ENCODE assay signal across 24 mouse cellular contexts in the genomic region with DNA sequence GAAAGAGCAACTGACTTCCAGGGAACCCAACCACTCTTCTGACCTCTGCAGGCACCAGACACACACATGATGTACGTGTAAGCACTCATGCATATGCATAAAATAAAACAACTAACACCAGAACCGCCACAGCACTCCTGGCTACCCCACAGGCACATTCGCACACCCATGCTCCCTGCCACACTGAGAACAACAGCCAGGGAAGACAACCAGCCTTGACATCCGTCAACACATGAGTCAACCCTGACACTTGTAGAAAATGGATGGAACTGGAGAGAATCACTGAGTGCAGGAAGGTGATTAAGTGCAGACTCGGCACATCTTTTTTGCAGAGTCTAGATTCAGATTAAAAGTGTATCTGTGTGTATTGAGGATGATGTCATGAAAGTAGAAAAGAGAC. TPM values are rescaled to one million over a fixed set of nuclear protein-coding genes. Genes with fewer than 3 reads are reported as not detected.
A peak's percentile ranks its signal among the peaks of the same experiment; 100 is the strongest.
DNase-seq lines count a peak whose midpoint lies in the region; ATAC-seq lines count a peak whose summit lies in the region.
"Had no signal": no experiment of that assay in that cellular context is flagged by ENCODE, and none has a peak within 500 bp of the region (broad histone marks: within the 10 kb centered on the region; RNA-seq: fewer than 3 reads in every experiment).

No protein-coding gene starts in this region.

- H3K27ac ChIP-seq in heart, embryonic 15.5 days: peak overlapping the region; percentile 94
- H3K27ac ChIP-seq: embryonic facial prominence, embryonic 10.5 days; embryonic facial prominence, embryonic 13.5 days; forebrain, embryonic 12.5 days; forebrain, embryonic 15.5 days; hindbrain, embryonic 14.5 days; hindbrain, postnatal 0 days had no signal

- H3K9me3 ChIP-seq in heart, embryonic 15.5 days (replicated peaks): no peaks in the 10 kb centered on the region
- H3K9me3 ChIP-seq: embryonic facial prominence, embryonic 10.5 days; embryonic facial prominence, embryonic 13.5 days; forebrain, embryonic 12.5 days; forebrain, embryonic 15.5 days had no signal

- H3K4me3 ChIP-seq in heart, embryonic 15.5 days: no peak overlapping the region
- H3K4me3 ChIP-seq: embryonic facial prominence, embryonic 10.5 days; embryonic facial prominence, embryonic 13.5 days; erythroblast, embryonic 14.5 days; forebrain, embryonic 12.5 days; forebrain, embryonic 15.5 days had no signal

- H3K9ac ChIP-seq in heart, embryonic 15.5 days: no peak overlapping the region
- H3K9ac ChIP-seq: embryonic facial prominence, embryonic 13.5 days; forebrain, embryonic 12.5 days; forebrain, embryonic 15.5 days; hindbrain, embryonic 14.5 days had no signal

- H3K4me1 ChIP-seq in heart, embryonic 15.5 days (replicated peaks): peaks cover 37% of the 10 kb centered on the region
- H3K4me1 ChIP-seq: embryonic facial prominence, embryonic 10.5 days; embryonic facial prominence, embryonic 13.5 days; forebrain, embryonic 12.5 days; forebrain, embryonic 15.5 days had no signal

- DNase-seq in adrenal gland, postnatal 14 days: peak; percentile 42
- no peak for DNase-seq in adrenal gland, postnatal 4 days (ENCODE audit: low spot score in 2 of 2)
- DNase-seq in heart, adult 18-20 months: no peak
- peak; percentile 36 for DNase-seq in 416B (ENCODE audit: low read depth)
- DNase-seq in right cerebral cortex, postnatal 4 days: no peak
- DNase-seq: cerebellum, adult 11-12 months; cerebellum, adult 8-10 months; cerebellum, postnatal 10 days; cerebellum, postnatal 36 days; embryo, embryonic 11 days; gastrocnemius, postnatal 25 days; kidney, adult 18-20 months; kidney, adult 9 months had no signal

- peaks cover 46% of the 10 kb centered on the region for H3K36me3 ChIP-seq in heart, embryonic 15.5 days

- 83% methylated on average over 5 of the region's 5 CpGs for WGBS in heart, embryonic 15.5 days

- H3K27me3 ChIP-seq in heart, embryonic 15.5 days: no peaks in the 10 kb centered on the region
- H3K27me3 ChIP-seq: embryonic facial prominence, embryonic 13.5 days; forebrain, embryonic 12.5 days; forebrain, embryonic 15.5 days had no signal

- no peak for ATAC-seq in heart, embryonic 15.5 days (replicated peaks; ENCODE audit: insufficient number of reproducible peaks, insufficient read depth, low FRiP score, low read depth)
- ATAC-seq: activated CD4-positive, CD25-positive, alpha-beta regulatory T cell, adult 4 months; forebrain, embryonic 15.5 days; hindbrain, postnatal 0 days; inflammation-experienced regulatory T-cells, adult 6 months; intestine, embryonic 16.5 days had no signal

- H3K4me2 ChIP-seq in heart, embryonic 15.5 days: no peak overlapping the region
- H3K4me2 ChIP-seq: embryonic facial prominence, embryonic 13.5 days; forebrain, embryonic 12.5 days; forebrain, embryonic 15.5 days; hindbrain, embryonic 14.5 days had no signal

RNA-seq across cellular contexts. Expression of a gene that starts 18.2 kb away (rescaled TPM):
- total RNA-seq in adrenal gland, postnatal 14 days (2021): 15.0 and 18.2 TPM in 2 replicates
- total RNA-seq in adrenal gland, postnatal 4 days (2021): 10 to 100 TPM; 19.9 to 20.1 TPM
- polyA plus RNA-seq in heart, embryonic 15.5 days (2015; fragmentation: Nextera tagmentation; extraction: Ambion mirVana): 71.2 and 73.8 TPM in 2 replicates
- total RNA-seq in heart, adult 18-20 months (2021): 10 to 100 TPM; 14.5 to 20.7 TPM

RNA-seq across cellular contexts. Expression of a gene that starts 24.4 kb away (rescaled TPM):
- 12.0 and 13.6 TPM in 2 replicates for total RNA-seq in adrenal gland, postnatal 14 days (2021)
- total RNA-seq in adrenal gland, postnatal 4 days (2021): 10 to 100 TPM; 20.2 to 21.3 TPM
- polyA plus RNA-seq in heart, embryonic 15.5 days (2015; fragmentation: Nextera tagmentation; extraction: Ambion mirVana): 12.5 and 15.3 TPM in 2 replicates
- 1 to 10 TPM; 3.7 to 4.1 TPM for total RNA-seq in heart, adult 18-20 months (2021)

RNA-seq across cellular contexts. Expression of a gene that starts 47.8 kb away (rescaled TPM):
- total RNA-seq in adrenal gland, postnatal 14 days (2021): 7.5 and 9.2 TPM in 2 replicates
- 10 to 100 TPM; 17.8 to 18.8 TPM for total RNA-seq in adrenal gland, postnatal 4 days (2021)
- 18.1 and 23.2 TPM in 2 replicates for polyA plus RNA-seq in heart, embryonic 15.5 days (2015; fragmentation: Nextera tagmentation; extraction: Ambion mirVana)
- total RNA-seq in heart, adult 18-20 months (2021): 1 to 10 TPM; 7.4 to 9.3 TPM

RNA-seq across cellular contexts. Expression of a gene that starts 55.4 kb away (rescaled TPM):
- 153 and 188 TPM in 2 replicates for total RNA-seq in adrenal gland, postnatal 14 days (2021)
- total RNA-seq in adrenal gland, postnatal 4 days (2021): 100 to 1,000 TPM; 153 to 162 TPM
- 83.5 and 85.2 TPM in 2 replicates for polyA plus RNA-seq in heart, embryonic 15.5 days (2015; fragmentation: Nextera tagmentation; extraction: Ambion mirVana)
- total RNA-seq in heart, adult 18-20 months (2021): 10 to 100 TPM; 38.6 to 43.6 TPM

Comparison
In these comparisons a context has a peak if more than half of its experiments do, and no peak if none do; other contexts are left out.
1. DNase-seq: peak in adrenal gland, postnatal 14 days (single experiment) and 416B (single experiment); none in adrenal gland, postnatal 4 days (0 of 2), heart, adult 18-20 months (0 of 2) and right cerebral cortex, postnatal 4 days (single experiment).